Mouse (Mus musculus) forebrain, embryonic 13.5 days (tissue): Measurements from ENCODE around the gene Crip1. TPM values are rescaled to one million over a fixed set of nuclear protein-coding genes. Genes with fewer than 3 reads are reported as not detected.

Experiments used
- ATAC-seq: fragments of 200-750 bp; cut with Nextera tagmentation; 2 replicates; pipeline ENCODE4 v1.8.0; 2017
- H3K27ac ChIP-seq: fragments of 300-500 bp; sonication (generic); 2 replicates; pipeline ENCODE4 v1.5.1; 2015; ENCODE audit warnings: inconsistent platforms, mild to moderate bottlenecking, moderate library complexity
- H3K27me3 ChIP-seq: fragments of 300-500 bp; sonication (generic); 2 replicates; pipeline ENCODE4 v1.6.1; 2015; ENCODE audit warnings: mild to moderate bottlenecking, inconsistent platforms
- H3K36me3 ChIP-seq: fragments of 300-500 bp; sonication (generic); 2 replicates; pipeline ENCODE4 v1.6.1; 2015; ENCODE audit warnings: mild to moderate bottlenecking, inconsistent platforms; ENCODE audit not compliant: poor library complexity, severe bottlenecking
- H3K4me1 ChIP-seq: fragments of 300-500 bp; sonication (generic); 2 replicates; pipeline ENCODE4 v1.6.1; 2015; ENCODE audit warnings: inconsistent platforms
- H3K4me2 ChIP-seq: fragments of 300-500 bp; sonication (generic); 2 replicates; pipeline ENCODE4 v1.6.1; 2015; ENCODE audit warnings: inconsistent platforms, mild to moderate bottlenecking, moderate library complexity
- H3K4me3 ChIP-seq: fragments of 300-500 bp; sonication (generic); 2 replicates; pipeline ENCODE4 v1.5.1; 2015; ENCODE audit warnings: mild to moderate bottlenecking, inconsistent platforms
- H3K9ac ChIP-seq: fragments of 300-500 bp; sonication (generic); 2 replicates; pipeline ENCODE4 v1.6.1; 2015; ENCODE audit warnings: mild to moderate bottlenecking, inconsistent platforms
- H3K9me3 ChIP-seq: fragments of 300-500 bp; sonication (generic); replicated peaks from 2 replicates; pipeline ENCODE4 v1.6.1; 2016; ENCODE audit warnings: inconsistent platforms
- WGBS: fragments of 180-500 bp; shearing (Covaris S2); methylation state at CpG from one replicate; pipeline ENCODE4 v1.1.7; 2015; 5-methylcytosine and 5-hydroxymethylcytosine counted together
- polyA plus RNA-seq: library from polyadenylated mRNA; unstranded; fragments of >200 nt; fragmentation: Nextera tagmentation; extraction: Ambion mirVana; gene quantifications from 2 replicates; pipeline ENCODE4 v1.2.1, GENCODE M21; 2015

Gene Crip1
- polyA plus RNA-seq, 1 experiment from 2014 or later: 40.0 TPM

DNA sequence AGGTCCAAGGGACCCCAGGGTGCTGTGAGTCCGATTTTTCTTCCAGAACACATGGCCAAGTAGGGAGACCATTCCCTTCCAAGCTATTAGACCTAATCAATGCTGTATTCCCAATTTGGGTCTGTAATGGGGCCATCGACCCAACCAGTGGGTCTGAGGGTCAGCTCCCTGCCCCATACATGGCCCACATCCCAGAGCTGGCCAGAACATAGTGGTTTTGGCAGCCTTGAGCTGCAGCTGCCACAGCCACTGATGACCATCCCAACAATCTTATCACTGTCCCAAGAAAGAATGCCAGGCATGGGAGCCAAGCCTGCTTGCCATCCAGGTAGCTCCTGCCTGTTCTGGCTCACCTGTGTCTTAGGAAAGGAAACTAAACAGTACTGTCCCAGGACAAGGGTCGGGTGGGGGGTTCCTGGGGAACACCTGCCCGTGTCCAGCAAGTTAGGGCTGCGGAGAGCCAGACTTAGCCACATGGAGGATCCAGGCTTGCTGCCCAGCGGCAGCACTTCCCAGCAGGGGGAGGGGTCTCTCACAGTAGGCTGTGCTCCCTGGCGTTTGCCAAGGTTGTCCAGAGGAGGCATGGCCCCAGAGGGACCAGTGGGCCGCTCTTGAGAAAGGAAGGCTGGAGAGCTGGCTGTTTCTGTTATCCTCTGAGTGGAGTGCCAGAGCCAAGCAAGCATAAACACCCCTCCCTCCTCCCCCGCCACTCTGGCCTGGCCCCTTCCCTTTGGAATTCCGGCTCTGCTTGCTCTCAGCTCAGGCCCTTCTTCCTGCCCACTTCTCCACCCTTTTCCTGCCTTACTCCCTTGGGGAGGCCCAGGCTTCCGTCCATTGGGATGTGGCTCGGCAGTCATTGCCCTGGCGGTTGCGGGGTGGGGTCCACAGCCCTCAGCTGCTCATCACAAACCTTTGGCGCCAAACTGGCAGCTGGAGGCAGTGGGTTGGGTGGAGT lies 3.8 kb upstream of the Crip1 start:
- H3K9ac ChIP-seq: peak overlapping the region; percentile 82
- H3K4me2 ChIP-seq: peak overlapping the region; percentile 84
- H3K4me3 ChIP-seq: peak overlapping the region; percentile 66
- 25% methylated on average over 15 of the region's 15 CpGs for WGBS
- peaks cover 44% of the 10 kb centered on the region for H3K36me3 ChIP-seq
- peaks cover 57% of the 10 kb centered on the region for H3K4me1 ChIP-seq
- H3K27me3 ChIP-seq: peaks cover 5% of the 10 kb centered on the region; the same call in 1 of the 2 replicates
- peak overlapping the region; percentile 31 for H3K27ac ChIP-seq
- no peak for ATAC-seq
- no peaks in the 10 kb centered on the region for H3K9me3 ChIP-seq

GRCm38 (mm10) chr12:113143164-113143563 lies 3.0 kb upstream of the Crip1 start:
- ATAC-seq: no peak
- Histone ChIP-seq H3K9me3 (no peaks in the 10 kb centered on the region), H3K4me3 (peak overlapping the region; percentile 66; the same call in 1 of the 2 replicates), H3K36me3 (peaks cover 36% of the 10 kb centered on the region), H3K4me2 (peak overlapping the region; percentile 84), H3K27me3 (peaks cover 9% of the 10 kb centered on the region; the same call in 1 of the 2 replicates), H3K9ac (peak overlapping the region; percentile 82; the same call in 1 of the 2 replicates), H3K4me1 (peaks cover 57% of the 10 kb centered on the region), H3K27ac (0 out of 2 replicates have a peak overlapping the region, but pooled peaks have one; percentile 31)
- 66% methylated on average over 7 of the region's 7 CpGs for WGBS

DNA sequence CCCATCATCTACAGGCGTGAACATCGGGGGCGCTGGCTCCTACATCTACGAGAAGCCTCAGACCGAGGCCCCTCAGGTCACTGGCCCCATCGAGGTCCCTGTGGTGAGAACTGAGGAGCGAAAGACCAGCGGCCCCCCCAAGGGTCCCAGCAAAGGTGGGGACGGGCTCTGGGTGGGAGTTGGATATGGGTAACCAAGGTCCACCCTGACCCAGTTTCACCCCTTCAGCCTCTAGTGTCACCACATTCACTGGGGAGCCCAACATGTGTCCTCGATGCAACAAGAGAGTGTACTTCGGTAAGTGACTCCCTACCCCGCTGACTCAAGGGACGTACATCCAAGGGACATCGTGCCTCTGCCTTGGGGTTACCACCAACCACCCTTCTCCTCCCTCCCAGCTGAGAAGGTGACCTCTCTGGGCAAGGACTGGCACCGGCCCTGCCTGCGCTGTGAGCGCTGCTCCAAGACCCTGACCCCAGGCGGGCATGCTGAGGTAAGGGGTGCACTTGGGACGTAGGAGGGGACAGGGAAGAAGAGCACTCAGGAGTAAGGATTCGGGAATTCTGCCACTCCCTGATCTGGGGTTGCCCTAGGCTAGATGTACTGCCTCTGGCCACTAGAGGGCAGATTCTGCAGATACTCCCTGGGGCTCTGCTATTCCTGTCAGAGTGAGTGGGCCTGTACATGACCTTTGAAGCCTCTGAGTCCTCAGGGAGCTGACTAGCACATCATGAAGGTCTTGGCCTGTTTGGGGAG lies 1.9 kb upstream of the Crip1 start:
- Histone ChIP-seq H3K9ac (no peak overlapping the region), H3K36me3 (peaks cover 29% of the 10 kb centered on the region), H3K27ac (no peak overlapping the region), H3K4me1 (peaks cover 55% of the 10 kb centered on the region), H3K27me3 (peaks cover 15% of the 10 kb centered on the region; the same call in 1 of the 2 replicates), H3K4me2 (no peak overlapping the region), H3K4me3 (no peak overlapping the region), H3K9me3 (no peaks in the 10 kb centered on the region)
- no peak for ATAC-seq
- 78% methylated on average over 20 of the region's 20 CpGs for WGBS

DNA sequence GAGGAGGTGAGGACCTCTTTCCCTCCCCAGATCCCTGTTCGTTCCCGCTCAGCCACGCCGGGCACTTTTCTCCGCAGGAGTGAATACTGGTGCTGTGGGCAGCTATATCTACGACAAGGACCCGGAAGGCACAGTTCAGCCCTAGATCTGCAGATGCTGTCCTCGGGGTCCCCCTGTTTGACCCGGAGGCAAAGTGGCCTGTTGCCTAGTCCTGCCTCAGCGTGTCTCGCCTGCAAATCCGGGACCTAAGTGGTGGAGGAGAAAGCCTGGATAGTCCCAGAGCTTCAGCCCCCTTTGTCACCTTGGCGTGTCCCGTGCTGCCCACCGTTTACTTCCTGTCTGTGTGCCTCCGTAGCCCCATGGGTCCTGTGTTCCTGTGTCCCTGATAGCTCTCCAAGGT lies 1.2 kb upstream of the Crip1 start:
- Histone ChIP-seq H3K4me1 (peaks cover 52% of the 10 kb centered on the region), H3K27me3 (peaks cover 15% of the 10 kb centered on the region; the same call in 1 of the 2 replicates), H3K36me3 (peaks cover 29% of the 10 kb centered on the region), H3K4me3 (no peak overlapping the region), H3K27ac (no peak overlapping the region), H3K9me3 (no peaks in the 10 kb centered on the region), H3K9ac (no peak overlapping the region), H3K4me2 (no peak overlapping the region)
- no peak for ATAC-seq
- 95% methylated on average over 16 of the region's 16 CpGs for WGBS

GRCm38 (mm10) chr12:113145591-113145990 lies 525 bp upstream of the Crip1 start:
- Histone ChIP-seq H3K4me2 (no peak overlapping the region), H3K4me3 (no peak overlapping the region), H3K27ac (no peak overlapping the region), H3K36me3 (peaks cover 29% of the 10 kb centered on the region), H3K4me1 (peaks cover 52% of the 10 kb centered on the region), H3K9ac (no peak overlapping the region; the same call in 1 of the 2 replicates), H3K9me3 (no peaks in the 10 kb centered on the region), H3K27me3 (peaks cover 18% of the 10 kb centered on the region)
- WGBS: 89% methylated on average over 5 of the region's 5 CpGs
- no peak for ATAC-seq

DNA sequence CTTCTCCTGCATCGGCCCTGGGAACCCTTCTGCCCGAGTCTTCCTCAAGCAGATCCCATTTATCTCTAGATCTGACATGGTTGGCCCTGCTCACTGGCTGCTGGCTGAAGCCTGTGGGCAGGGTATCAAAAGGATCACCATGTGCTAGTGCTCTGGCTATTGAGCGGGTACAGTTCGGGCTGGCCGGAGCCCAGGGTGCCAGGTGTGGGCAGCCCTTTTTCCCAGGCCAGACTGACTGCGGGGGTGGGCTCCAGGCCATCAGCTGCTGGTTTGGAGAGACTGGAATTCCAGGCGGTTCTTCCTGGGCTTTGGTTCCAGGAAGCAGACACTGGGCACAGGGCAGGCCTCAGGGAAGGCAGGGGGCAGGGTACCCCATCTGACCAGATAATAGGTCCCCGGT lies 1.4 kb downstream of the Crip1 start:
- H3K27ac ChIP-seq: no peak overlapping the region
- peaks cover 43% of the 10 kb centered on the region for H3K4me1 ChIP-seq
- WGBS: 90% methylated on average over 8 of the region's 8 CpGs

DNA sequence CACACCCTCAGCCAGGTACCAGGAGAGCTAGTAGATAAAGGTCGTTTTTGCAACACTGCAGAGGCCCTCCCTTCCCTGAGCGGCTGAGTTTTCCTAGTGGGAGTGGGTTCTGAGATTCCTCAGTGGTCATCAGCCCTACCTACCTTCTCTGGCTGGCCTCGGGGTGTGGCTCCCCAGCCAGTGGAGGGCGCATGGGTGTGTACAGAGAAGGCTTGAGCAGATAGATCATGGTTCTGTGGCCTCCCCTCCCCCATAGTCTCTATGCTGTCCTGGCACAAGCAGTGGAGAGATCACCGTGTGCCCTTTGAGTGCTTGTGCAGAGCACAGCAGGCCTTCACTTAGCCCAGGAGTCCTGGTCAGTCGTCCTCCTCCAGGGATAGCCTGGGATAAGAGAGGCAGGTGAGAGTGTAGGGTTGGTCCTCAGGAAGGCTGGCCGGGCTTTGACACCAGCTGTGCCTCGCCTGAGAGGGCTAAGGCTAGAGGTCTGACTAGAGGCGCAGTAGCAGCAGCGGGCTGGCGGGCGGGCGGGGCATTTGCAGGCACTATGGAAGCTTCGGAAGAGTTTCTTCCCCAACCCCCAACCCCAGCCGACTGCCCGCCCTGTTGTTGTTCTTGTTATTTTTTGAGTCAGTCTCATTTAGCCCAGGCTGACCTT lies 2.4 kb downstream of the Crip1 start:
- no peaks in the 10 kb centered on the region for H3K9me3 ChIP-seq
- no peak overlapping the region for H3K4me3 ChIP-seq
- ATAC-seq: no peak
- 38% methylated on average over 16 of the region's 16 CpGs for WGBS
- peaks cover 47% of the 10 kb centered on the region for H3K27me3 ChIP-seq
- no peak overlapping the region for H3K9ac ChIP-seq
- H3K4me1 ChIP-seq: peaks cover 32% of the 10 kb centered on the region
- H3K36me3 ChIP-seq: peaks cover 25% of the 10 kb centered on the region
- no peak overlapping the region for H3K27ac ChIP-seq
- H3K4me2 ChIP-seq: no peak overlapping the region

More for the DNA sequence above, 1.4 kb downstream of the Crip1 start:
- H3K4me2 ChIP-seq: no peak overlapping the region
- H3K36me3 ChIP-seq: peaks cover 29% of the 10 kb centered on the region
- peaks cover 37% of the 10 kb centered on the region for H3K27me3 ChIP-seq
- no peaks in the 10 kb centered on the region for H3K9me3 ChIP-seq
- no peak for ATAC-seq
- no peak overlapping the region for H3K9ac ChIP-seq
- no peak overlapping the region for H3K4me3 ChIP-seq

DNA sequence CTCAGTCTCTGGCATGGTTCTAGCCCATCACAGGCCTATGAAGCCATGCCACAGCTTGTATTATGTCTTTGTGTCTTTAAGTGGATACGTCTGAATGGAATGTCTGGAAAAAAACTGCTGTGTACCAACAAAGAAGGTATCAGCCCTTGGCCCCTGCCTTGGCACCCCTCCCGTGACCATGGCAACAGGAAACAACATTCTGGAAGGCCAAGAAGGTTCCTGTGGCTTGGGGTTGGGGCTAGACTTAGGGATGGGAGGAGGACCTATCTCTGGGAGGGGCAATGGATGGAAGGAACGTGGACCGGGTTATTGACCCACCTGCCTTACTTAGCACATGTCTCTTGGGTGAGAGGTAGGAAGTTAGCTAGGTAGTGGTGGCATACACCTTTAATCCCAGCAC lies 3.2 kb downstream of the Crip1 start:
- Histone ChIP-seq H3K9ac (no peak overlapping the region), H3K9me3 (no peaks in the 10 kb centered on the region), H3K27ac (no peak overlapping the region), H3K36me3 (peaks cover 17% of the 10 kb centered on the region), H3K4me2 (no peak overlapping the region), H3K4me1 (peaks cover 31% of the 10 kb centered on the region), H3K4me3 (no peak overlapping the region), H3K27me3 (peaks cover 47% of the 10 kb centered on the region)
- 58% methylated on average over 4 of the region's 4 CpGs for WGBS
- no peak for ATAC-seq

GRCm38 (mm10) chr12:113149896-113150295 lies 3.8 kb downstream of the Crip1 start:
- Histone ChIP-seq H3K27me3 (peaks cover 50% of the 10 kb centered on the region), H3K4me1 (peaks cover 33% of the 10 kb centered on the region), H3K27ac (no peak overlapping the region), H3K4me3 (no peak overlapping the region), H3K4me2 (no peak overlapping the region), H3K36me3 (peaks cover 11% of the 10 kb centered on the region), H3K9ac (no peak overlapping the region), H3K9me3 (no peaks in the 10 kb centered on the region)
- 77% methylated on average over 3 of the region's 3 CpGs for WGBS
- no peak for ATAC-seq

GRCm38 (mm10) chr12:113150591-113150990 lies 4.5 kb downstream of the Crip1 start:
- no peak for ATAC-seq
- H3K27ac ChIP-seq: no peak overlapping the region
- no peak overlapping the region for H3K4me3 ChIP-seq
- peaks cover 4% of the 10 kb centered on the region for H3K36me3 ChIP-seq
- no peak overlapping the region for H3K4me2 ChIP-seq
- H3K9me3 ChIP-seq: no peaks in the 10 kb centered on the region
- peaks cover 53% of the 10 kb centered on the region for H3K27me3 ChIP-seq
- H3K9ac ChIP-seq: no peak overlapping the region
- WGBS: 89% methylated on average over 4 of the region's 4 CpGs
- H3K4me1 ChIP-seq: peaks cover 40% of the 10 kb centered on the region

GRCm38 (mm10) chr12:113151046-113151445 lies 4.9 kb downstream of the Crip1 start:
- Histone ChIP-seq H3K27me3 (peaks cover 53% of the 10 kb centered on the region), H3K4me2 (peak overlapping the region; percentile 72; the same call in 1 of the 2 replicates), H3K9me3 (no peaks in the 10 kb centered on the region), H3K4me3 (no peak overlapping the region), H3K36me3 (no peaks in the 10 kb centered on the region; the same call in 1 of the 2 replicates), H3K27ac (no peak overlapping the region), H3K4me1 (peaks cover 41% of the 10 kb centered on the region), H3K9ac (no peak overlapping the region)
- ATAC-seq: no peak
- WGBS: 79% methylated on average over 8 of the region's 8 CpGs
